Mouse (Mus musculus) layer of hippocampus, adult 8-10 months (tissue): ENCODE data around the gene Drd5. TPM values are rescaled to one million over a fixed set of nuclear protein-coding genes. Genes with fewer than 3 reads are reported as not detected.

Experiments used
- DNase-seq, 2 experiments: peaks; one replicate each; pipeline ENCODE4 v3.0.0; 2022; ENCODE audit warnings: low spot score in 2 of 2
- total RNA-seq, 4 experiments: library from RNA; stranded (reverse); gene quantifications; 2 replicates each; pipeline ENCODE4 v1.2.4; 2022

Gene Drd5
- total RNA-seq = 10 to 100 TPM; 11.7 to 14.1 (median 12.9) TPM

DNA sequence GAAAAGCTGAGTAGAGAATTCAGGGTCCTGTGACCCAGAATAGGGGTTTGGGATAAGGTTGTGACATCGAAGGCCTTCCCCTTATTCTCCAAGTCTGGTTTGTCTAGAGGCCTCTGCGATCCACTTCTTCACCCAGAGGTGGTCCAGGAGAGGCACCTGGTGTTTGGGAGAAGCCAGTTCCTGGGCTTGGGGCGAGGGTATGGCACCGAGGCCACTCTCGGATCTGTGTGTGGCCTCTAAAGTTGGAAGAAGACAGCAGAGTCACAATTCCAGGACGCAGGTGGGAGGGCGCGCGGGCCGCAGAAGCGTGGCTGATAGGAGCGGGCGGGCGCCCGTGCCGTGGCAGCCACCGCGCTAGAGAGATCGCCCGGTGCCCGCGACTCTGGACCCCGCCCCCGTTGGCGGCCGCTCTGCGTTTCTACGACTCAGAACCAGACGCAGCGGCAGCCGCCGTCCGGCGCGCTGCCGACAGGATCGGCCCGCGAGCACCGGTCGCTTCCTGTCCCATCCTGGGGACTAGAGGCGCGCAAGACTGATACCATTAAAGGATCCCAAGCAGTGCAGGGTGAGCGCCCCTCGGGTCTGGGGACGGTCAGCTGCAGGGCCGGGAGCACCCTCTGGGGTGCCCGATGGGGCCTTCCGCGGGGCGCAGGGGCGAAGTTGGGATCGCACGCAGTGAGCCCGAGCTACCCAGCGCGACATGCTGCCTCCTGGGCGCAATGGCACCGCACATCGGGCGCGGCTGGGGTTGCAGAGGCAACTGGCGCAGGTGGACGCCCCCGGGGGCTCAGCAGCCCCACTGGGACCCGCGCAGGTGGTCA lies at the start of gene Drd5:
Gene Drd5, plus strand, starts transcription at position 402 of the 821 bp plus-strand sequence.
- no peak for DNase-seq

GRCm38 (mm10) chr5:38270942-38271341 lies 48.2 kb upstream of the Drd5 start:
- no peak for DNase-seq

DNA sequence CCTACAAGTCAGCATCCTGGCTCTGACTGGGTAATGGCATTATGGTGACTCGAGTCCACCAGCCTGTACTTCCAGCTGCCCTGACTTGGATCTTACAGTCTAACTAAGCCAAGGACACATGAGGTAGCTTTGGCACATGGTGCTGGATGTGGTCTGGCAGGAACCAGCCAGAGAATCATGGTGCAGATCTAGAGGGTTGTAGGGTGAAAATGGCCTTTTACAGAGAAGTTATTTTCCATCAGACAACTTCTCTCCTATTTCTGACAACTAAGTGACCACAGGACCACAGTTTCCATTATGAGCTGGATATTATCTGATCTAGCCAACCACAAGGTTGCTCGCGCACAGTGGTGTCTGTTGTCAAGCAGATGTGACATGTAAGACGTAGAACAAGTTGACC lies 45.3 kb upstream of the Drd5 start:
- DNase-seq = no peak

DNA sequence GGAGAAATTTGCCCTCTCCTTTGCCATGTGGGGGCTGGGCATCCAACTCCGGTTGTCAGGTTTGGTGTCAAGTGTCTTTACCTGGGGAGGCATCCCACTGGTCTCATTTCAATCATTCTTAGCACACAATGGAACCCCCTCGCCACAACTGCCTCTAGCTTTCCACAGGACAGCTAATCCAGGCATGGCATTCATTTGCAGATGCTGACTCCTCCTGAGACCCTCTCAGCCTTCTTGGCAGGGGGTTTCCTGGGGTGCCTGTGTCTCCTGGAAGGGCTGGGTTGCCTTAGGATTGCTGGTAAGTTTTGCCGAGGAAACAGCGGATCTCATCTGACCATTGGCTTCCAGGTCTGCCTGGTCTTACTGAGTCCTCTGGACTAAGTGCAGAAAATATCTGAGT lies 43.4 kb upstream of the Drd5 start, which contains the start of gene Otop1:
Gene Otop1, plus strand, starts transcription at position 202 of the 400 bp plus-strand sequence.
- no peak for DNase-seq

DNA sequence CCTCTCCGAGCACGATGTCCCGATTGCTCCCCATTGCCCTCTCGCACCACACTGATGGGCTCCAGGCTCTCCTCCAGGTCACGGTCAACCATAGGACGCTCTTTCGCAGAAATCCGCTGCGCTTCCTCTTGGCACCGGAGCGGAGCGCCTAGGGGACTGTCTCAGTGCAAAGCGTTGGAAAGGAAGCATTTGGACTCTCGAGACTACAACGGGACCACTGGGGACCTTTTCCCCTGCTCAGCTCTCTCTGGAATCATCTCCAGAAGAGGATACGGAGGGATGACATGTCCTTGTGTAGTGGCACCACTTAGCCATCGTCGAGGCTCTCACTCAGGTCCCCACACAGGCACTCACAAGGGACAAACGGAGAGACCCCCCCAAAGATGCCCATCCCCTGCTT lies 42.7 kb upstream of the Drd5 start:
- DNase-seq = no peak

DNA sequence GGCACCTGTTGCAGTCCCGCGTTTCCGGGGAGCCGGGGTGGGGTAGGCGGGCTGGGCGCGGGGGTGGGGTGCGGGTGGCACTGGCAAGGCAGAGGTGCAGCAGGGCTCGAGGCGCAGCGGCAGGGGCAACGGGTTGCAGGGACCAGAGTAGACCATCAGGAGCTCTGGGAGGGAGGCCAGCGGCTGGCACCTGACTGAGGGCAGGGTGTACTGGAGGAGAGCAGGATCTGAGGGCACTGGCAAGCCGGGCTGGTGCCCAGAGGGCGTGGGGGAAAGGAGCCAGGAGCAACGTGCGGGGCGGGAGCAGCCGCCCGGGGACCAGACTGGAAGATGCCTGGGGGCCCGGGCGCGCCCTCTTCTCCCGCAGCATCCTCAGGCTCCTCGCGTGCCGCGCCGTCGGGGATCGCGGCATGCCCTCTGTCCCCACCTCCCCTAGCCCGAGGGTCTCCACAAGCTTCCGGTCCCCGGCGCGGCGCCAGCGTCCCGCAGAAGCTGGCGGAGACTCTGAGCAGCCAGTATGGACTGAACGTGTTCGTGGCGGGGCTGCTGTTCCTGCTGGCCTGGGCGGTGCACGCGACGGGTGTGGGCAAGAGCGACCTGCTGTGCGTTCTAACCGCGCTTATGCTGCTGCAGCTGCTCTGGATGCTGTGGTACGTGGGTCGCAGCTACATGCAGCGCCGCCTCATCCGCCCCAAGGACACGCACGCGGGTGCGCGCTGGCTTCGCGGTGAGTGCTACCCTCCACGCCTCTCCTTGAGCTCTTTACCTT lies 41.9 kb upstream of the Drd5 start:
- DNase-seq = no peak

GRCm38 (mm10) chr5:38277936-38278600 lies 41.1 kb upstream of the Drd5 start:
- no peak for DNase-seq

GRCm38 (mm10) chr5:38280075-38280474 lies 39.1 kb upstream of the Drd5 start:
- no peak for DNase-seq

DNA sequence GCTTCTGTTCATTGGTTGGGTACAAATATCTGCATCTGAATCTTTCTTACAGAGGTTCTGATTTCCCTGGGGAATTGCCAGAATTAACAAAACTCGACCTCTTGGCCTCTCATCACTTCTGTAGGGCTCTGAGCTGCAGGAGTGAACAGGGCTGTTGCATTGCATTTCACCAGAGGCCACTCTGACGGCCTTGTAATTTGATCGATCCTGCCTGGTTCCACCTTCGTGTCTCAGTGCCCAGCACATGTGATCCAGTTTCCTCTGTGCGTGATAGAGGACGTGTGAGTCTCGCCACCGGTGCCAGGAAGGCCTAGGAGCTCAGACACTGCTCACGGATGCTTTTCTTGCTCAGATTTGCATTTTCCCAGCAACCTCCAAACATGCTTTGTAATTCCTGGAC lies 33.4 kb upstream of the Drd5 start:
- no peak for DNase-seq

DNA sequence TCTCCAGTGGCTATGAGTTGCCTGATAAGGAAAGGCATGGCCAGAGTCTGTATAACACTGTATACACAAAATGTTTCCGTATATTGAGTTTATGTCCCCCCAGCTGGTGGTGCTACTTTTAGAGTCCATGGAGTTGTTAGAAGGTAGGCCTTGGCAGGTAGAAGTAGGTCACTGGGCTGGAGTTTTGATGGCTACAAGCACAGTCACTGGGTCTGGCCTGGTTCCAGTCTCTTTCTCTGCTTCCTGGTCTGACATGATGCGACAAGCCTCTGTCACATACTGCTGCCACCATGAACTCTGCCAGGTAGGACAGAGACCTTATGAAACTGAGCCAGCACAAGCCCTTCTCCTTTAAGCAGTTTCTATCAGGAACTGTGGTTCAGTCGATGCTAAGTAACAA lies 30.7 kb upstream of the Drd5 start:
- no peak for DNase-seq

GRCm38 (mm10) chr5:38301761-38302411 lies 17.3 kb upstream of the Drd5 start:
- DNase-seq = no peak

DNA sequence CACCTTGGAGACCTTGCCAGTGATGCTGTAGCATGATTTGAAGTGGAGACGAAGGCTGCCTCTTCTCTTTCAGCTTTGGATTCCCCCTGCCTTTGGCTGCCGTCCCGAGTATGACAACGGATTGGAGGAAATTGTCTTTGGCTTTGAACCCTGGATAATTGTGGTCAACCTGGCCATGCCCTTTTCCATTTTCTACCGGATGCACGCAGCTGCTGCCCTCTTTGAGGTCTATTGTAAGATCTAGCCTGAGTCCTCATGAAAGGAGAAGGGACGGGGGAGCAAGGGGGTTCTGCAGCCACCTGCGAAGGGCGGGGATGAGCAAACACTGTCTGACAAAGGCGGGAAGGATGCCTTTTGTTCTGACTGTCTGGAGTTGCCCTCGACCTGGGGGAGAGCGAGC lies 16.5 kb upstream of the Drd5 start:
- DNase-seq = no peak

DNA sequence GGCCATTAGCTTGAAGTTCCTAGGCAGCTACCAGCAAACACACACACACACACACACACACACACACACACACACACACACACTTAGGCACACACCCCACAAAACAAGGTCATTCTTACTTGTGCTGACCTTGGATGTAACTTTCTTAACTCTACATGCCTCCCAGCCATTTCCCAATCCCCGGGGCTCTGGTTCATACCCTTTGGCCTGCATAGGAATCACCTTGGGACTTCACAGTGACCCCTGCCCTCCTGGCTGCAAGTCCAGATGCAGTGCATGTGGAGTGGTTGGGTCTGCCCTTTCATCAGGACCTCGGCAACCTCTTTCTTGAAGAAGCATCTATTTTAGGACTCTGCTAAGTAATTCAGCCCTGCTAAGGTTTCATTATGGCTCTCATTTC lies 13.9 kb upstream of the Drd5 start:
- no peak for DNase-seq

- DNase-seq = peak; percentile 81 to 94
Measured at GRCm38 (mm10) chr5:38307255-38308101, 11.7 kb upstream of the Drd5 start.

GRCm38 (mm10) chr5:38308873-38309272 lies 10.3 kb upstream of the Drd5 start:
- peak in 1 of 2 experiments; percentile 62 for DNase-seq

DNA sequence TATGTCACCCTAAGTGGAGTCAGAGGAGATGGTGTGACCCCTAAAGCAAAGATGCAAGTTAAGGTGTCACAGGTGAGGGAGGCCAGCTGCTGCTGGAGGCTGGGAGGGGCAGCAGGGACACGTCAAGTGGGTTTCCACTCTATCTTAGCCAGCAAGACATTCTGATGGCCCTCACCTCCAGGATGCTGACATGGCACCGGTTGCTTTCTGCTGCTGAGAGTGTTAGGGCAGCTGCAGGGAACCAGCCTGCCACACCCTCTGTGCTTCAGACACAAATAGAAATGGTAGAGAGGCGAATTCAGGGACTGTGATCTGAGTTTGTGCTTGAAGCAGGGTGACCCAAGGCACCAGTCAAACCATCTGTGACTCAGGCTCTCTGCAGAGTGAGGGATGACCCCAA lies 9.4 kb upstream of the Drd5 start:
- no peak for DNase-seq

DNA sequence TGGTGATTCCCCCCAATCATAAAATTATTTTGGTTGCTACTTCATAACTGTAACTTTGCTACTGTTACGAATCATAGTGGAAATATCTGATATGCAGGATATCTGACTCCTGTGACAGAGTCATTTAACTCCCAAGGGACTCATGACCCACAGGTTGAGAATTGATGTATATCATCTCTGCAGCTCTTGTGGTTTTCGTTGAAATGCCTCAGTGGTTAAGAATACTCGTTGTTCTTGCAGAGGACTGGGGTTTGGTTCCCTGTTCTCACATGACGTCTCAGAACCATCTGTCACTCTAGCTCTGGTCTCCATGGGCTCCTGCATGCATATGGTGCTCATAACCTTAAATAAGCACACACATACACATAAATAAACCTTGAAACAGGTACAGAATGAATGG lies 14.2 kb downstream of the Drd5 start:
- no peak for DNase-seq

DNA sequence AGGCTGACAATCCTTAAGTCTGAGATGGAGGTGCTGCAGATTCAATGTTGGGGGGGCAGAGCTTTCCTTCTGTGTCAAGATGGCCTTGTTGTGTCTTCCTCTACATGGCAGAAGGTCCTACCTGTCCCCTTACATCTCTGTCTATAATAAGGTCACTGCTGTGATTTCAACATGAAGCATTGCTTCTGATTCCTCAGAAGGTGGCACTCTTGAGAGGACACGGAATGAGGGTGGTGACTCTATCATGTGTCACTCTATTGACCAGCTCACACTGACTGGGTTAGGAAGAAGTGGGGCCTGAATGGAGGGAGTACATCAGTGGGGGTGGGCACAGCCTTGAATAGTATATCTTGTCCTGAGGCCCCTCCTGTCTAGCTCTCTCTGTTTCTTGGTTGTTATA lies 15.4 kb downstream of the Drd5 start:
- no peak for DNase-seq

GRCm38 (mm10) chr5:38343101-38343500 lies 23.9 kb downstream of the Drd5 start:
- DNase-seq = no peak

DNA sequence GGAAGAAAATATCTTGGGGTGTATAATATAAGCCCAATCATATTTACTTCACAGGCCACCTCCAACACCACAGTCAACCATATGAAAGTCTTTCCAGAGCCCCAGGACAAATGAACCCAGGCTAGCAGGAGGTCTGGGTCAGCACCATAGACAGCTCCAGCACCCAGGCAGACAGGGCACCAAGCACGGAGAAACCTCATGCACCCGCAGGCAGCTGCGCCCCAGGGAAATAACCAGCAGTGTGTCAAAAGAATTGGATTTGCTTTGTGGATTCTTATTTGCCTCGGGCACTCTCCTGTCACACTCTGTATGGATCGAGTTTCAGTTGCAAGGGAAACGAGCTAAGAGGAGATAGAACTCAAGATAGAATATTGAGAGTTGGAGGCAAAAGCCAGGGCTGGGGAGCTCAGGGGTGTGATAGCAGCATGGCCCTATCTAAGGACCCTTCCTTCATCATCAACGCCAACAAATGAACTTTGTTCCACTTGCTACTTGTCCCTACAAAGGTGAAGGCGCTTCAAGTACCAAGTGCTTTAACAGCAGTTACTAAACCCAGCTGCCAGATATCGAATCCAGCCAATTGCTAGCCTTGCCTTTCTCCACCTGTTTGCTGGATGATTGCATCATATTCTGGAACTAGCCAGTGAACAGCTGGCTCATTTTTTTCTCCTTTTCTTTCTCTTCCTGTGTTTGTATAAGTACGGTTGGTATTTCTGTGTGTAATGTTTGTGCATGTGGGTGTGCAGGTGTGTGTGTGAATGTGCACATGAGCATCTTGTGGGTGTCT lies 27.7 kb downstream of the Drd5 start:
- no peak for DNase-seq
